Mouse (Mus musculus): ENCODE data around the gene Vmn1r206.
"Not testable (repeated sequence)": the region's sequence is repeated elsewhere in the genome, so short reads cannot be mapped to it uniquely, and the experiment has no call there.

DNA sequence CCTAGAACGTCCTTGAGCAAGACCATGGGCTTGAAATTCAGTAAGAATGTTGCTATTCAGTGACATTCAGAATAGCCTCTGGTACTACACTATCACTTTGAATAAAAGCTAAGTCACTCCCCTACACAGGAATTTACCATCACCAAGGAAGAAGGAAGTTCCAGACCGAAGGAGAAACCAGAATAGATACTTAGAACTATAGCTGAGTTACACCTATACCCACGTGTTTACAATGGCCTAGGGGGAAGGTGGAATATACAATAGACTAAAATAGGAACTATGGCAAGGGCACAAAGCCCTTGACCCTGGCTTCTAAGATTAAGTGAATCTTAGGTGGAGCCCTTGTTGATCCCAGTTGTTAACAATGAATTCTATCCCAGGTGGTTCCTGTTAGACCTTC lies 49.1 kb downstream of the Vmn1r206 start:
- TF ChIP-seq POLR2A (IDR thresholded peaks at IDR 0.05; ENCODE audit: insufficient read length, low read depth); USF1 (IDR thresholded peaks at IDR 0.05; ENCODE audit: low read depth); MAX (IDR thresholded peaks at IDR 0.05; ENCODE audit: low read depth); TCF12 (IDR thresholded peaks at IDR 0.05; ENCODE audit: insufficient read depth, poor library complexity, severe bottlenecking); REST (IDR thresholded peaks at IDR 0.05; ENCODE audit: insufficient read depth, insufficient read length); POLR2AphosphoS2 (IDR thresholded peaks at IDR 0.05; ENCODE audit: insufficient read length, low read depth); TCF3 (IDR thresholded peaks at IDR 0.05; ENCODE audit: insufficient read length, low read depth); MYOD1 (IDR thresholded peaks at IDR 0.05; ENCODE audit: control insufficient read depth in 1 of 3, insufficient read length in 2 of 3, low read depth in 2 of 3); MYOG (IDR thresholded peaks at IDR 0.05; ENCODE audit: control insufficient read depth in 1 of 3, insufficient read depth in 1 of 3, insufficient read length in 2 of 3, low read depth in 2 of 3); E2F4 (IDR thresholded peaks at IDR 0.05; ENCODE audit: insufficient read depth); CEBPB (IDR thresholded peaks at IDR 0.05; ENCODE audit: insufficient read depth, poor library complexity, severe bottlenecking): not testable (repeated sequence)
